Mouse (Mus musculus) kidney, postnatal 10 days (tissue): ENCODE data around the gene Nkpd1.

Experiments
- DNase-seq: peaks from one replicate; pipeline ENCODE4 v3.0.0; 2021; ENCODE audit warnings: mixed read lengths

The Nkpd1 gene

DNA sequence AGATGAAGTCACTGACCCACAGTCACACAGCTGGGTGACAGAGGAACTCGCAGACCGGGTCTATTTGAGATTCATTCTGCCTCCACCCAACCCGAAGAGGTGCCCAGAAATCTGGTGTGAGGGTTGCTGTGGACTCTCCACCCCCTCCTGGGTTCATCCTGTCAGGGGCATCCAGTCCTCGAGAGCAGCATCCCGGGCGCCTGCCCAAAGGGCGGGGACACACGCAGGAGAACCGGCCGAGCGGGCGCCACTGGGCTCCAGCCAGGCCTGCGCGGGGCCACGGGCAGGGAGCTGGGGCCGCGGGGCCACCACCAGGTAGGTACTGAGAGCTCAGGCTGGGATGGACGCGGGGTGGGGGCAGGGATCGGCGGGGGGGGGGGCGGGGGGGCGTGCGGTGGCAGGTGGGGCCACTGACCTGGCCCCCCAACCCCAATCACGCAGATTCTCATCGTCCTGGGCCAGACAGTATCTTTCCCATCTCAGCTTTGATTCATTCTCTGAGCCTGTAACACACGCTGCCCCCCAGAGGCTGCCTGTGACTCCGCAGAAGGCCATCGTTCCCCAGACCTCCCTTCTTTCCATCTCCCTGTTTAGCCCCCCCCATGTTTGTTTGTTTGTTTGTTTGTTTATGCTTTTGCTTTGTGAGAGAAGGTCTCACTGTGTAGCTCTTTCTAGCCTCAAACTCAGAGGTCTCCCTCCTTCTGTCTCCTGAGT lies at the start of gene Nkpd1:
Gene Nkpd1 (plus strand): TSS at position 187 of the 714 bp plus-strand sequence.
- DNase-seq = no peak

DNA sequence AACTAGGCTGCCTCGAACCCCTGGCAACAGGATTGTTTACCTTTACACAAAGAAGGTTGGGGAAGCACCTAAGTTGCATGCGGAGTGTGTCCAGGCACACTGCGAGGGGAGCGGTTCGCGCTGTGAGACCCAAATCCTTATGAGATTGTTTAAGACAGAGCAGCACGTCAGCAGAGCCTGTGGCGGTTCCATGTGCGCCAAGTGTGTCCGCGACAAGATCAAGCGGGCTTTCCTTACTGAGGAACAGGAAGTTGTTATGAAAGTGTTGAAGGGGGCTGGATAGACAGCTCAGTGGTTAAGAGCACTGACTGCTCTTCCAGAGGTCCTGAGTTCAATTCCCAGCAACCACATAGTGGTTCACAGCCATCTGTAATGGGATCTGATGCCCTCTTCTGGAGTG lies 49.4 kb upstream of the Nkpd1 start:
- peak; percentile 31 for DNase-seq

DNA sequence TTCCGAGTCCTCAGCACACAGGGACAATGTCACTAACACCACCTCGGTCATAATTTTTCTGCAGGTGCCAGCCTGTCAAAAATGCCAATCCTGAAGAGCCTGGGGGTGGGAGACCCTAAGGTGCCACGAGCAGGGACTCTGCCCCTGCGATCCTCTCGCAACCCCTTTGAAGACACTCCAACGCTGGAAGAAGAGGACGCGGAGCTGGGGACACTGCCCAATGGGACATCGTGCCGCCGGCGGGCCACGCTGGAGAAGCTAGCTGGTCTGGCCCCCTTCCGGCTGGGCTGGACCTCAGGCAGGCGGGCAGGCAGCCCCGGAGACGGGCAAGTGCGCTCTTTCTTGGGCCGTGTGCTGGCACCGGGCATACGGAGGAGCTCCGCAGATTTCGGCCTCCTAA lies 48.2 kb upstream of the Nkpd1 start:
- peak; percentile 27 for DNase-seq

DNA sequence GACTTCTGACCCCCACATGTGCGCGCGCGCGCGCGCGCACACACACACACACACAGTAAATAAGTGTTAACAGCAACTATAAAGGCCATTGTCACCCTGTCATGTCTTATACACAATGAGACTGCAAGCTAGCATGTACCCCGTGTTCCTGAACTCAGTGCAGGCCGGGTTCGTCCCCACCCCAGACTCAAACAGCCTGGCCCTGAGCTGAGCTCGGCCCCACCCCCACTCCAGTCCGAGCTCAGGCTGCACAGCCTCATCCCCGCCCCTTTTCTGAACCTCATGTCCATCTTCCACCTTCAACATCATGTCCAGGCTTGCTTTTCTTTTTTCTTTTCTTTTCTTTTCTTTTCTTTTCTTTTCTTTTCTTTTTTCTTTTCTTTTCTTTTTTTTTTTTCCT lies 47.3 kb upstream of the Nkpd1 start:
- peak; percentile 41 for DNase-seq

DNA sequence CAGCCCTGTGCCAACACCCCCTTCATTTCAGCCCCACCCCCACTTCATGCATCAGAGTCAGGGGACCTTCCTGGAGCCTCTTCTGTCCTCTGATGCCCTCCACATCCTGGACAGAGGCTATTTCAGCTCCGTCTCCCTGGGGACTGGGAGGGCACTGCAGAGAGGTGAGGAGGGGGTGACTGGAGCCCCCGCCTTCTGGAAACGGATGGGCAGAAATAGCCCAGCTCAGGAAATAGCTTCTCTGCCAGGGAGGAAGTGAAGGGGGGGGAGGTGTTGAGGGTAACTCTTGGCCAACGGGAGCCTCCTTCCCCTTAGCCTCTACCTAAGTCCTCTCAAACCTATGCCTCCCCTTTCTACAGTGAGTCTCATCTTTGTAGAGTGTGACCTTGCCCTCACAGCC lies 45.2 kb upstream of the Nkpd1 start:
- DNase-seq = peak; percentile 80

DNA sequence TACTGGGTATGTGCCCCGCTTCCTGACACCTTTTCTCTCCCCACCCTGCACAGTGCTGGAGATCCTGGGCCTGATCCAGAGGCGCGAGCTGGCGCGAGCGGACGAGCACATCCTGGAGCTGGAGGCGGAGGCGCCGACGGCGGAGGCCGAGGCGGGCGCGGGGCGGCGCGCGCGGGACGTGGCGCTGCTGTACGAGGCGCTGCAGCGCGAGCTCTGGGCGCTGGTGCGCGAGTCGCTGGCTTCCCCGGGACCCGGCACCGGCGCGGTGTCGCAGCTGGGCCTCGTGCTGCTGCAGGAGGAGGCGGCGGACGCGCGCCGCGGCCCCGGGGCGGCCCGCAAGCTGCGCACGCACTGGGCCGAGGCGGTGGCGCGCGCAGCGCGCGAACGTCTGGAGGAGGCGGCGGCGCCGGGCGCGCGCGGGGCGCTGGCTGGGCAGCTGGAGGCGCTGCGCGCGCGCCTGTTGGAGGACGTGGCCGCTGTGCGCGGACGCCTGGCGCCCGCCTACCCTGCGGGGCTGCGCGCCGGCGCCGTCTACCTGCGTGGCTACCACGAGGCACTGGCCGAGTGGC lies 43.7 kb upstream of the Nkpd1 start:
- DNase-seq = peak; percentile 89

DNA sequence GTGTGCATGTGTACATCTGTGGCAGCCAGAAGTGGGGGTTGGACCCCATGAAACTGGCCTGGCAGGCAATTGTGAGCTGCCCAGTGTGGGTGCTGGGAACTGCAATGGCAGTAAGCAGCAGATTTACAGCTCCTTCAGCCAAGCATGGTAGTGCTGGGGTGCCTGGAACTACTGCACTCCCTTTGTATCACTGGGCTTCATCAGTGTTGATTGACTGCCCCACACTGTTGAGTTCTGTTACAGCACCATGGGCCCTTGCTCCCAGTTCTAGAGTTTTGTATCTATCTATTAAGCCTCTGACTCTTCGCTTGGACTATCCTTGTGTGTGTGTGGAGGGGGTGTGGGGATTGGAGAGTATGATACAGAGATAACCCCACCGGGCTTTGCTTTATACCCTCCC lies 40.6 kb upstream of the Nkpd1 start:
- DNase-seq = peak; percentile 28

DNA sequence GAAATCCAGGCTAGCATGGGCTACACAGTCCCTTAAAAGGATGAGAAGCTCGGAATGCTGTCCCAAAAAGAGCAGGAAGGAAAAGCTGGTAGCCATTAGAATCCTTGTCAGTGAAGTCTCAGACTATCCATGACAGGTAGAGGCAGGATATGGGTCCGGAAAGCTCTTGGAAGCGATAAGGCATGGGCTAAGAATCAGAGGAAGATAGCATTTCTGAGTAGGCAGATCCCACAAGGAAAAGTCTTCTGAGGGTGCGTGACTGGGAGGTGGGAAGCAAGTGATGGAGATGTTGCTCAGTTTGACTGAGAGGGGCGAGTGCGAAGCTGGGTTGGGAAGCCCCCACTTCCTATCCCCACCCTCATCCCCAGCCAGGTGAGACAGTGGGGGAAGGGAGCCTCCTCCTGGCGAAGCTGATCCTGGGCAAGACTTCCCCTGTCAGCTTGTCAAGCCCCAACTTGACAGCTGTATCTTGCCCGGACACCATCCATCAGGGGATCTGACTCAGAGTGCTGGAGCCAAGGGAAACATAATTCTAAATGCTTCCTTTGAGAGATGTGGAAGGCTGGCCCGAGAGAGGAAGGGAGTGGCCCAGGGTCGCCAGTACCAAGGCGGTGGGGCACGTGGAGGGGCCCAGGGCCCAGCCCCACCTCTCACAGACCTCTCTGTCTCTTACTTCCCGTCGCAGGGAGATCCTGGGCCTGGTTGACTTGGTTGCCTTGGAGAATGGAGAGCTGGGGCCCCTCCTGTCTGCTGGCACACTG lies 39.8 kb upstream of the Nkpd1 start:
- peak; percentile 70 for DNase-seq

DNA sequence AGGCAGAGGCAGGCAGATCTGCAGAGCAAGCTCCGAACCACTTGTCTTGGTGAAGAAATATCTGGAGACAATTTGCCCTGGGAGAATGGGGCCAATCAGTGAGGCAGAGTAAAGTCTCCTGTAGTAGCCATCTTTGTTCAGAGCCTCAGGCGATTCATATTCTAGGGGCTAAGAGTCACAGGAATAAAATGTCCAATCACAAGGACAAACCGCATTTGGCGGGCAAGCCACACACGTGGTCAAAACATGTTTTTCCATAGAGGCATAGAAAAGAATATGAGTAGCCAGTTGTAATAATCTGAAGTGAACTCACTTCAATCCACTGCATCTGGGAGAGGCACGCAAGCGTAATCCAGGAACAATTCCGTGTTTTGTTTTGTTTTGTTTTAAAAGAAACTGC lies 34.4 kb upstream of the Nkpd1 start:
- no peak for DNase-seq

DNA sequence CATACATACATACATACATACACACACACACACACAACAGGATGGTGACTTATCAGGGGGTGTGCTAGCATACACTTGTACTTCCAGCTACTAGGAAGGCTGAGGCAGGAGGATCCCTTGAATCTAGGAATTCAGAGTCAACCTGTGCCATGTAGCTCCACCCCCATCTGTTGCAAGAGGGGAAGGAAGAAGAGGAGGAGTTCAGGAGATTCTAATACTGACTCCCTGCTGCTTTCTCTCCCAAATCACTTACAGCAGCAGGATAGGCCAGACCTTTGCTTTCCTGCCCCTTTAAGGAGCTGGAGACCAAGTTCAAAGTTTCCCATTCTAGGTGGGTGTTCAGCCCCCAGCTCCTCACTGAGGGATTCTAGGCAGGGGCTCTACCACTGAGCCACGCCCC lies 32.1 kb upstream of the Nkpd1 start:
- DNase-seq = no peak

DNA sequence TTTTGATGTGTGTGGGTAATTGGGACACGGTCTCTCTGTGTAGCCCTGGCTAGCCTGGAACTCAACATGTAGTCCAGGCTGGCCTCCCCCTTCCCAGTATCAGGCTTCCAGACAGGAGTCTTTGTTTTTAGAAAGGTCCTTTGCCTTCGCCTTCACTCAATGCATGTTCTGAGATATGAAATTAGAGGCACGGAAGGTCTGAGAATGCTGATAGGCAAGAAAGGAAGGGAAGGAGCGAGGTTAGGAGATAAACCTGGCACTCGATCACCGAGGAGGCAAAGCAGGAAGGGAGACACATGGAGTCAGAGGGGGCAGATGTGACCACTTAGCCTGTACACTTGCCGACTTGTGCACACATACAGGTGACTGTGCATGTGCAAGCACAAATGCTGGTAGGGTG lies 31.1 kb upstream of the Nkpd1 start:
- no peak for DNase-seq

DNA sequence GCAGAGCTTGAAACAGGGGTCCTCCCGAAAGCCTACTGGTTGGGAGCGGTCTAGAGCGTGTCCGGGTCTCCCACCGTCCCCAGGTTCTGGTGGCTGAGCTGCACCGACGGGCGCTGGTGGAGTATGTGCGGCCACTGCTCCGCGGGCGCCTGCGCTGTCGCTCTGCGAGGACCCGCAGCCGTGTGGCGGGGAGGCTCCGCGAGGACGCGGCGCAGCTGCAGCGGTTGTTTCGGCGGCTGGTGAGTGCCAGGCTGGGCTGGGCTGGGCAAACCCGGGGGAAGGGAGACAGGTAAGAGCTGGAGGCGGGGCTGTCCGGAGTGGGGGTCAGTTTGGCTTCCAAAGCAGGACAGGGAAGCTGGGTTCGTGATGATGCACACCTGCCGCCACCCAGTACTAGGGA lies 28.1 kb upstream of the Nkpd1 start:
- DNase-seq = peak; percentile 19

DNA sequence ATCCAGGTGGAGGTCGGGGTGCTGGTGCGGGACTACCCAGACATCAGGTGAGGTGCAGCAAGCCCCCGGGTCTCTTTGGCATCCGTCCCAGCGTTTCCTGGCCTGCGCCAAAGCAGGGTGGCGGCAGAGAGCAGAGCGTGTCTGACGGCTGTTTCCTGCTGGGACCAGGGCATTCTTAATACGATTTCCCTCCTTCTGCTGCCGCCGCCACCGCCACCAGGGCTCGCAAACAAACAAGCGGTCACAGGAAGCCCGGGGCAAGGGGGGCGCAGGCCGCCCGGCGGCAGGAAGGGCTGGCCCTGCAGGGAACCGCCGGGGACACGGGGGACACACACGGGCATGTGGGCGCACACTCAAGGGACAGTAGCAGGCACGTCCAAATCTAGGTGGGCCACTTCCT lies 25.9 kb upstream of the Nkpd1 start:
- DNase-seq = peak; percentile 87

DNA sequence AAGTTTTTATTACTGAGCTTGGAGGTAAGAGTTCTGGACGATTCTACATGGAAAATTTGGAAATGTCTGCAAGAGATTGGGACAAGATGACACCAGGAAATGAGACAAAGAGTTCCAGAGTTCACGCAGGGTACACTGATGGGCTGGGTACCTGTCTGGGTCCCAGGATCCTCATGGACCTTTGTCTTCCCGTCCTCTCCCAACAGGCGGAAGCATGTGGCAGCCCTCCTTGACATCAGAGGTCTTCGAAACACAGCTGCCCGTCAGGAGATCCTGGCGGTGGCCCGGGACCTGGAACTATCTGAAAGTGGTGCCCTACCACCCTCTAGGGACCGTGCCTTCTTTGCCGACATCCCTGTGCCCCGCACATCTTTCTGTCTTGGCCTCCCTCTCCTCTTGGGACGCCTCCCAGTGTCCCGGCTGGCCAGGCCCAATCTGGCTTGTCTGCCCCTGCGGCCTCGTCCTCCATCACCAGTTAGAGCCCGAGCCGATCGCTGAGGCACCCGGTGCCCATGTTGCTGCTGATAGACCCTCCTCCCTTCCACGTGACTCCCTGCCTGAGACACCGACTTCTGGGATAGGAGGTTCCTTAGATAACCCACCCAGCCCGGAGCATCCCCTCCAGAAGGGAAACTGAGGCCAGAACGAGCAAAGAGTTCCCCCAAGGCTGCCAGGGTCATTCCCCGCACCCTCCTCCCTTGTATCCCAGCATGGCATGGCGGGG lies 22.7 kb upstream of the Nkpd1 start:
- no peak for DNase-seq

DNA sequence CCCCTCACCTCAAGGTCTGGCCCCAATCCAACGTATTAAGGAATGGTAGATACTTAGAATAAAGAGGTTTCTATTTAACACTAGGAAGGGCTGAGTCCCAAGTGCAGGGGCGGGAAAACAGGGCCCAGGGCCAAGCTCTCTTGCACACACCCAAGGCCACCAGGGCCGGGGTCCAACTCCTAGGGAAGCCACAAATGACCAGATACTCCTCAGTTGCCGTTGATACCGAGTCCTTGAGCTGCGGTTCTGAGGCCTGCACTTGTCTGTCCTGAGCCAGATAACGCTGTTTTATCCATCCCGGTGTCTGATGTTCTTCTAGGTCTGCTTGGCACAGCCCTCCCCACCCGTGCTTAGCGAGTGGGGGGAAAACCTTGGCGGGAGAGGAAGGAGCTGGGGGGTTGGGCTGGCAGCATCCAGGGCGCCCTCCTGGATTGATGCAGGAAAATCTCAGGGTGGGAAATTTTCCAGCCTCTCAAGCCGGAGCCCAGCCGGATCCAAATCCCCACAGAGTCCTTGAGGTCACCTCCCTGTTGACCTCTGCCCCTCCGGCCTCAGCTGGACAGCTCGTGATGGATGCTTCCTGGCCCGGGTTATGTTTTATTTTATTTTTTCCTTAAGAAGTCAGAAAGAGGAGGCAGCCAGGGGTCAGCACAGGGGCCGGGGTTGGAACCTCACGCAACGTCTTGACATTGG lies 22.0 kb upstream of the Nkpd1 start:
- DNase-seq = peak; percentile 87

DNA sequence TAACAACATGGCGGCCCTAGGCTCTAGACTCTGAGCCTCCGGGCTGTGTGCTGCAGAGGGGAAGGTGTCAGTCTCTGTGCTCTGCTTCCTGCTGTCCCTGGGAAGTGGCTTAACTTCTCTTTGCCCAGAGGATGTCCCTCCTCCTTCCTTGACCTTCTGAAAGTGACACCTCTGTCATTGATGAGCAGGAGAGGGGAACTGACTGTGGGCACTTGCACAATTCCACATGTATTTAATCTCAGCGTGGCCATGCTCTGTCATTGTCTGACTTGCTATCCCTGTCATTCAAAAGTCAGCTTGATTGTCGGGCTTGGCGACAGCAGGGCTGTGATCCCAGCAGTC lies 21.5 kb upstream of the Nkpd1 start:
- DNase-seq = no peak

DNA sequence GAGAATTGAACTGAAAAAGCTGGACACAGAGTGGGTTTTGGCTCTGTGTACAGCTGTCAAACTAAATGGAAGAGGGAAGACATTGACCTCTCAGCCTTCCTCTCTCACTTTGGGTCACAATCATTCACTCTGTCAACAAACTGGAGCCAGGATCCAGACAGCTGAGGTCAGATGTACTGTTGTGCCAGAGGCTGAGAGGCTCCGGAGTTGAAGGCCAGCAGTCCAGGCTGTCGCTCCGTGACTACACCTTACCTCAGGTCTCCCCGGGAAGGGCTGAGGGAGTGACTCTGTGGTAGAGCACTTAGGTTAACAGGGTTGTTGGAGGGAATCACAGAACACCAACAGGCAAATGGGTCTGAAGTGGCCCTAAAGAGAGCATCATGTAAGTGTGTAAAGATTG lies 19.3 kb upstream of the Nkpd1 start:
- no peak for DNase-seq

DNA sequence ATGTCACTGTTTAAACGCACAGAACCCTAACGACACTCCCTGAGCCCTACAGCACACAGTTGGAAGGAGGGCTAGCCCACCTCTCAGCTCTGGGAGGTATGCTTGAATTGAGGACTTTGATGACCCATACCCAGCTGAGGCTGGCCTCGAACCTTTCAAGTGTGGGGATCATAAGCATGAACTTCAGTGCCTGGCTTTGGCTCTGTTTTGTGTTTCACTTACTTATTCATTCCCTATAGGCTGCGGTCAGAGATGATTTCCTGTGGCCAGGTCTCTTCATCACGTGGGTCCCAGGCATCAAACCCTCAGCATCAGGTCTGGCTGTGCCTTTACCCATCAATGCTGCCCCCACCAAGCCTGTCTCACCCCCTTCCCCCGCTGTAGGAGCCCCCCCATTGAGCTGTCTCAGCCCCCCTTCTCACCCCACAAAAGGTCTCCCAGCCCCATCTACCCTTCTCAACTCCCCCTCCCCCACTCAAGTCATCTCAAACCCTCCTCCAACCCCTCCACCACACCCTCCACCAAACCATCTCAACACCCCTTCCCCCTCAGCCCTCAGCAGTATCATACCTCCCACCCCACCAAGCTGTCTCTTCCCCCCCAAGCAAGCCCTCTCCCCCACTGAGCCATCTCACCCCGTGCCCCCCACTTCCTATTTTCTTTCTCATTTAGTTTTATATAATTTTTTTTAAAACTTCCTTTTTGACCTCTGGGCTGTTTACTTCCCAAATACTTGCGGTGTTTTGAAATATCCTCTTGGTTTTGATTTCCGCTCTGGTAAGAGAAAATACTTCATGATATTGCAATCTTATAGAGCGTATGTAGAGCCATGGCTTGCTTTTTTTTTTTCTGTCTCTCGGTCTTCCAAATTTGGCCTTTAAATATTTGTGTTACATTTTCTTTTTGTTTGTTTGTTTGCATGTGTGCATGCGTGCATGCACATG lies 16.9 kb upstream of the Nkpd1 start:
- DNase-seq = no peak

DNA sequence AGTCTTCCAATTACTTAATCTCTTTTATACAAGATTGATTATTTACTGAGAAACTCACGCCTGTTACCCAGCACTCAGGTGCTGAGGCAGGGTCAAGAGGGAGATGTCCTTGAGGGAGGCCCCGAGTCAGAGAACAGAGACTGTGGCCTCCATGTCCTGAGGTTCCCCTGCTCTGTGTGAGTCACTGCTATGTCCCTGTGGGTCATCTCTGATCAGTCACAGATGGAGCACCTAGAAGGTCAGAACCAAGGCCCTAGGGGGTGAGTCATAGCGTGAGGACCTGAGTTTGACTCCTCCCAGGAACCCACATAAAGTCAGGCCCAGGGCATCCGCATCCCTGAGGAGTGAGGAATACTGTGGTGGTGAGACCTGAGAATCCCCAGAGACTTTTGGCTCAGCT lies 16.0 kb upstream of the Nkpd1 start:
- DNase-seq = no peak

DNA sequence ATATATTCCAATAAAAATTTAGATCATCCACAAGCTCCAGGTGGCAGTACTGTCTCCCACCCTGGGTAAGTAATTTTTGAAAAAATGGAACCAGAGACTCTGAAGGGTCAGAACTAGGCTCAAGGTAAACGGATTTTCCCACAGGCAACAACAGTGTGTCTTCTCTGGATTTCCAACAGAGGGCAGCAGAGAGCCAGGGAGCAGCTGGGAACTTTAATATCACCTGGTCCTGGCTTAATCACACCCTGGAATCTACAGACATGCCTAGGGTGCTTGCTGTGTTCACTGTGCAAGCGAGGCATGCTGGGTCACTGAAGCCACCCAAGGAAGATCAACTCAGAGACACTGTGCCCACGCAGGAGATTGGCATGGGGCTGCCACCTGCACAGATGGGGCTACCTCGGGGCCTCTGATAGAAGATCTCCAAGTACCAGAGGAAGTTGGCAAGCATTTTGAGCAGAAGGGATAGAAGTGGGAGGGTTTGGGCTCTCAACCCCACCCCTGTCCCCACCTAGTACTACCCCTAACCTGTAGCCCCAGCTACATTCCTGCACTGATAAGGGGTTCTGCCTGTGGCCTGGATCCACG lies 14.1 kb upstream of the Nkpd1 start:
- peak; percentile 65 for DNase-seq

DNA sequence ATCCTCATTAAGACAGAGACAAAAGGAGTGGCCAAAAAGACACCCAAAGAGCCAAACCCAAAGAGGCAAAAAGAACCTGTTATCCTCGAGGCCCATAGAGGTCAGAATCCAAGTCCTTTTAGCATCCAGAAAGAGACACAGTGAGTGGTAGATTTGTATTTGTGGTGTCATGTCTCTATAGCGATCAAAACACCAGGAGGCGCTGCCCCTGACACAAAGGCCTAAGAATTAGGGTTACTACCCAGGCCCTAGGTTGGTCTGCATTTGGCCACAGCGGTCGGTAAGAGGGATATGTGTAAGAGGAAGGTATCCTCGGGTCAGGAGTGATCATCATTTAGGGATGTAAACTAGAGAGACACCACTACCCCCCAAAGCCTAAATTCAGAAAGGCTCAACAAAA lies 11.3 kb upstream of the Nkpd1 start:
- DNase-seq = no peak
